Mouse (Mus musculus): ENCODE measurements around the gene Zswim4. TPM values are rescaled to one million over a fixed set of nuclear protein-coding genes. Genes with fewer than 3 reads are reported as not detected.

Zswim4 gene
- polyA plus RNA-seq, 1 experiment = 30.0 TPM

DNA sequence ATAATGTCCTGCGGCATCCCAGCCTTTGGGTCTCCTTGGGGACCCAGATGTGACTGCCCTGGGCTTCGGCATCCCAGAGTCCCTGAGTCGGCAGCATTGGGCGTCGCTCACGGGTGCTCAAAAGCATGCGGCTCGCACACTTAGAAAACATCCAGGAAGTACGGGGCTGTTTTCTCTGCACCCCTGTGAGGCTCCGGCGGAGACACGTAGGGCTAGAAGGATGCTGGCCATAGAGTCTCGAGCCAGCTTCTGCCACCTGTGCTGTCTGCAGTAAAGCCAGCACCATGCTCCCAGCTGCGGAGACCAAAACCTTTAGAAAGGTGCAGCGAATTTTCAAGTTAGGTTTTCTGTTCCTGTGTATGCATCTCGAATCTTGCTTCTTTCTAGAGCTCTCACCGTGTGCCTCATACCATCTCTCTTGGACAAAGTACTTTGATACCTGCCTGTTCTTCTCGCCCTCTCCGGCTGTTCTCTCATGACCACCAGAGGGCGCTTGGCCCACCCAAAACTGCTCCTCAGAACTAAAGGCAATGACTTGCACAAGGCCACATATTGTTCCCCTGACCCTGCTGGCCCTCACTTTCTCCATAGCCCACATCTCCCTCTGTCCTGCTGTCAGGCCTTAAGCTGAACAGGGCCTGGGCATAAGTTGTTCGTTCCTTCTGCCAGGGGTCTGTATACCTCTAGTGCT, 49.6 kb downstream of the Zswim4 start:
- Histone ChIP-seq H3K36me3 (ENCODE audit: control insufficient read depth, insufficient read depth, low read length) (no peaks in the 10 kb centered on the region), H3K27me3 (ENCODE audit: control insufficient read depth, insufficient read depth, low read length) (peaks cover 11% of the 10 kb centered on the region), H3K4me1 (ENCODE audit: control insufficient read depth, insufficient read depth, insufficient read length, low read length) (peaks cover 20% of the 10 kb centered on the region), H3K27ac (ENCODE audit: insufficient read depth, low read depth, low read length) (peak overlapping the region; percentile 4), H3K4me3 (ENCODE audit: low read depth, low read length) (peak overlapping the region; percentile 61)
- no peak for TF ChIP-seq POLR2A (IDR thresholded peaks at IDR 0.05; ENCODE audit: low read depth, low read length)
- peak; percentile 85; the same call in 1 of the 2 replicates for TF ChIP-seq CTCF (IDR thresholded peaks at IDR 0.05; ENCODE audit: extremely low read depth, insufficient read length, insufficient replicate concordance, low read depth, low read length)
- WGBS = 4% methylated on average over 21 of the region's 21 CpGs

GRCm38 (mm10) chr8:84186547-84186946, 50.3 kb downstream of the Zswim4 start:
- 0% methylated on average over 12 of the region's 12 CpGs for whole genome bisulfite sequencing
- H3K4me3 ChIP-seq (ENCODE audit: low read depth, low read length) = peak overlapping the region; percentile 61
- TF ChIP-seq POLR2A (IDR thresholded peaks at IDR 0.05; ENCODE audit: low read depth, low read length) (no peak), CTCF (IDR thresholded peaks at IDR 0.05; ENCODE audit: extremely low read depth, insufficient read length, insufficient replicate concordance, low read depth, low read length) (peak; percentile 93)
- peaks cover 11% of the 10 kb centered on the region for H3K27me3 ChIP-seq (ENCODE audit: control insufficient read depth, insufficient read depth, low read length)
- H3K36me3 ChIP-seq (ENCODE audit: control insufficient read depth, insufficient read depth, low read length) = no peaks in the 10 kb centered on the region
- peak overlapping the region; percentile 4 for H3K27ac ChIP-seq (ENCODE audit: insufficient read depth, low read depth, low read length)
- peaks cover 14% of the 10 kb centered on the region for H3K4me1 ChIP-seq (ENCODE audit: control insufficient read depth, insufficient read depth, insufficient read length, low read length)

GRCm38 (mm10) chr8:84185117-84185516, 51.7 kb downstream of the Zswim4 start, which contains the start of gene Nanos3:
Nanos3 (minus strand) TSS chr8:84185217.
- WGBS = 96% methylated on average over 7 of the region's 7 CpGs
- Histone ChIP-seq H3K4me3 (ENCODE audit: low read depth, low read length) (peak within 1 kb of the TSS; percentile 72), H3K27me3 (ENCODE audit: control insufficient read depth, insufficient read depth, low read length) (peaks cover 11% of the 10 kb centered on the region), H3K36me3 (ENCODE audit: control insufficient read depth, insufficient read depth, low read length) (no peaks in the 10 kb centered on the region), H3K27ac (ENCODE audit: insufficient read depth, low read depth, low read length) (no peak within 1 kb of the TSS), H3K4me1 (ENCODE audit: control insufficient read depth, insufficient read depth, insufficient read length, low read length) (peaks cover 16% of the 10 kb centered on the region)
- TF ChIP-seq POLR2A (IDR thresholded peaks at IDR 0.05; ENCODE audit: low read depth, low read length) = no peak

DNA sequence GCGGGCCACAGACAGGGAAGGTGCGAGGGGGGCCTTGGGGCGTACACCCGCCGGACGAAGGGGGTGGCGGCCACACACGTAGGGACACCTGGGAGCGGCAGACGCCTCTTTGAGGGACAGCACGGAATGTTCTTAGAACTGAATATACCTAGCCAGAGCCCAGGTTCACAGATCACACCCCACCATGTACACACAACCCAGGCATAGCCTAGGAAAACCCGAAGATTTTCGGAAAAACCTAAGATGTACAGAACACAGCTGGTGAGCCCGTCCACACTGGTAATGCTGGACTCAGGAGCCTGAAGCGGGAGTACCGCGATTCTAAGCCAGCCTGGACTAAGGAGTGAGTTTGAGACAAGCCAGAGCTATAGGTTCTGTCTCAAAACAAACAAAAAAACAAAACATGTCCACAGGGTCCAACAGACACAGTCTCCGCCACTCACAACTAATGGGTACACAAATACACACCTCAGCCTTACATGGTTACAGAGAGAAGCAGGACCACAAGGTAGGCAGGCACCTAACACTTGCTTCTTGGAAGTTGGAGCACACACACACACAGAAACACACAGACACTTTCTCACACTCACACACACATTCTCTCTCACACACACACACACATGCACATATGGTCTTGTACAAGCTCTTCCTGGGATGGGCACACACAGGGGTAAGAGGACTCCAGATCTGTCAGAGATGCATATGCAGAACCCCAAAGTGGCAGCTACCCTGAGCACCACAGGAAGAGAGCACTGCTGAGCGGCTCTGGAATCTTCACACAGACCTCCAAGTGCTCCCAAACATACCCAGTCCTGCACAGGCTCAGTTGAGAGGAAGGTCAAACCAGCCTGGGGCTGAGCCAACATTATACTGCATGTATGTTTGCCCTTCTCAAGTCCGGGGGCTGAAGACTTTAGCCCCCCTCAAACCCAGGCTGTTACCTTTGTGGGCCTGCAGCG, 52.5 kb downstream of the Zswim4 start:
- Histone ChIP-seq H3K36me3 (ENCODE audit: control insufficient read depth, insufficient read depth, low read length) (no peaks in the 10 kb centered on the region), H3K27ac (ENCODE audit: insufficient read depth, low read depth, low read length) (no peak overlapping the region), H3K4me3 (ENCODE audit: low read depth, low read length) (peak overlapping the region; percentile 72), H3K4me1 (ENCODE audit: control insufficient read depth, insufficient read depth, insufficient read length, low read length) (peaks cover 16% of the 10 kb centered on the region), H3K27me3 (ENCODE audit: control insufficient read depth, insufficient read depth, low read length) (peaks cover 11% of the 10 kb centered on the region)
- 18% methylated on average over 21 of the region's 21 CpGs for WGBS
- TF ChIP-seq POLR2A (IDR thresholded peaks at IDR 0.05; ENCODE audit: low read depth, low read length) (no peak), CTCF (IDR thresholded peaks at IDR 0.05; ENCODE audit: extremely low read depth, insufficient read length, insufficient replicate concordance, low read depth, low read length) (no peak)

DNA sequence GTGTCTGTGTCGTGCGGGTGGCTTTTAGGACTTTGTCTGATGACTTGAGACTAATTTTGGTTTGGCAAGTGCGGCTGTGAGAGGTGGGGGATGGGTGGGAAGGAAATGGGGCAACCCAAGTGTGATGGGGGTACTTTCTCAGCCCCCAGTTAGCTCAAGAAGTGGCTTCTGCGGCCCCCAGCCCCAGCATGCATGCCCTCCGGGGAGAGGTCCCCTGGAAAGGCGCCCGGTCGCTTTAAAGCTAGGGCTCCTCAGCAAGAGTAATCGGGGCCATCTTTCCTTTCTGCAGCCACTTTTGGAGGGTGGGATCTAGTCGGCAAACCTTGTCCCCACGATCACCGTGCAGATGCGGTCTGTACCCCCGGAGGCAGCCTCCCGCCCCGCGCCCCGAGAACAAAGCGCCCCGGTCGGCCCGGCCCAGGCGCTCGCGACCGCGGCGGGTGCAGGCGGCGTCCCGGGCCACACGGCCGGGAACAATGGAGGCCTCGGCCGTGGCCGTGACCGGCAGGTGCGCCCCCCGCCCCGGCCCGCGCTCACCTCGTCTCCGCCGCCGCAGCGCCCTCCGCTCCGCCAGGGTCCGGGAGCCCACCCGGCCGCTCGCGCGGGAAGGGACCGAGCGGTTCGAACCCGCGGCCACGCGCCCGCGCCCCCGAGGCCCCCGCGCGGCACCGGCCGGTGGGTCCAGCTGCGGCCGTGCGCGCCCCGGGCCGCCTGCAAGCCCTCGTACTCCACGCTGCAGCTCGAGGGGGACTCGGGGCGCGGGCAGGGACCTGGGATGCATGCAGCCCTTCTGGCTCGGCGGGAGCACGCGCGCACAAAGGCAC, 53.4 kb downstream of the Zswim4 start:
- Histone ChIP-seq H3K4me1 (ENCODE audit: control insufficient read depth, insufficient read depth, insufficient read length, low read length) (peaks cover 16% of the 10 kb centered on the region), H3K36me3 (ENCODE audit: control insufficient read depth, insufficient read depth, low read length) (no peaks in the 10 kb centered on the region), H3K4me3 (ENCODE audit: low read depth, low read length) (peak overlapping the region; percentile 72), H3K27ac (ENCODE audit: insufficient read depth, low read depth, low read length) (no peak overlapping the region), H3K27me3 (ENCODE audit: control insufficient read depth, insufficient read depth, low read length) (peaks cover 11% of the 10 kb centered on the region)
- no peak for TF ChIP-seq POLR2A (IDR thresholded peaks at IDR 0.05; ENCODE audit: low read depth, low read length)
- 1% methylated on average over 74 of the region's 87 CpGs for WGBS

DNA sequence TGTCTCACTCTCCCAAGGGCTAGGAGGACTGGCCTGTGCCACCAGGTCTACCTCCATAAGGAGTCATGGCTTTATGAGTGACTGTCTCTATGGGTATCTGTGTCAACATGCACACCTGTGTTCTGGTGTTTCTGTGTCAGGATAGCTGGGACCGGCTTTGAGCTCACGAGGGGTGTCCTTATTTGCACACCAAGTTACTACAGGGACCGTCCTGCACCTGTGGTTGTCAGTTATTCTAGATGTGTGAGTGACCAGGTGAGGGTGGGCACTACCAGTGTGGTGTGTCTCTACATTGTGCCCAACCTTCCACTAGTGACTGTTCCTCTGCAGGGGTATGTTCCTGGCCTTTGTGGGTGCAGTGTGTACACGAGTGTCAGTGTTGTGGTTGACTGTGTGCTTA, 54.0 kb downstream of the Zswim4 start:
- Histone ChIP-seq H3K27me3 (ENCODE audit: control insufficient read depth, insufficient read depth, low read length) (peaks cover 11% of the 10 kb centered on the region), H3K27ac (ENCODE audit: insufficient read depth, low read depth, low read length) (no peak overlapping the region), H3K36me3 (ENCODE audit: control insufficient read depth, insufficient read depth, low read length) (no peaks in the 10 kb centered on the region), H3K4me3 (ENCODE audit: low read depth, low read length) (no peak overlapping the region), H3K4me1 (ENCODE audit: control insufficient read depth, insufficient read depth, insufficient read length, low read length) (peaks cover 16% of the 10 kb centered on the region)
- 42% methylated on average over 4 of the region's 4 CpGs for WGBS
- no peak for TF ChIP-seq POLR2A (IDR thresholded peaks at IDR 0.05; ENCODE audit: low read depth, low read length)
- no peak for TF ChIP-seq CTCF (IDR thresholded peaks at IDR 0.05; ENCODE audit: extremely low read depth, insufficient read length, insufficient replicate concordance, low read depth, low read length)
